In the genomic region with DNA sequence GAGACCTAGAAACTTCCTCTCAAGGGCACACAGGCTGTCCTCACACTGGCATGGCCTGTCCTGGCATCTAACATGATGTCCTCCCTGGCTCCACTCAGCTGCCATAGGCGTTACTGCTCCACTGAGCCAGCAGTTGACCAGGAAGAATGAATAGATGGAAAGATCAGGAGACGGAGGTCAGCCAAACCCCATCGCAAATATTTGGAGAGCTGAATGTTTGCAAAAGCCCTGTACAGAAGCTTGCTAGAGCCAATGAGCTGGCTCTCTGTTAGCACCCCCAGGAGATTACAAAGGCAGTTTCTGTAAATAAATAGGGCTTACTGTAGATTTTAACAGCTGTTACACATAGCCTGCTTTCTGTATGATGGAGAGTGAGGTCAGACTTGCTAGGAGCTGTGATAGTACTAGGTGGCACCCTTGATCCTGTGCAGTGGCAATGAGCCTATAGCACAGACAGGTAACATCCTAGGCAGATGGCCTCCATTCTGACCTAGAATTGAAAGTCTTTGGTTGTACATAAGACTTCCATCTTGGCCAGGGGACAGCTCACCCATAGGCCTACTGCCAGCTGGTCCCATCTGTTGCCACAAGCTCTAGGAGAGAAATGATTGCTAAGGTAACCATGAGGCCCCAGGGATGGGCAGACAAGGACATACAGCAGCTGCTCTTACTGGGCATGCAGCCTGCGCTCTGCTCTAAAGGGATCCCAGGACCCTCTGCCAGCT, we compare ENCODE assay signal across 7 mouse cellular contexts. TPM values are rescaled to one million over a fixed set of nuclear protein-coding genes. Genes with fewer than 3 reads are reported as not detected.
A peak's percentile ranks its signal among the peaks of the same experiment; 100 is the strongest.
DNase-seq lines count a peak whose midpoint lies in the region; ATAC-seq and TF ChIP-seq lines count a peak whose summit lies in the region.

No protein-coding gene starts in this region.

- no peak for TF ChIP-seq CTCF in lung, adult 2 months (IDR thresholded peaks at IDR 0.05; ENCODE audit: insufficient read depth, low read length)
- TF ChIP-seq CTCF in stomach, postnatal 0 days (IDR thresholded peaks at IDR 0.05; ENCODE audit: low read depth) = peak; percentile 30

- no peak overlapping the region for H3K4me3 ChIP-seq in intestine, embryonic 16.5 days (ENCODE audit: low read length)
- no peak overlapping the region for H3K4me3 ChIP-seq in lung, adult 2 months (replicated peaks; ENCODE audit: extremely low read depth, low read depth, low read length)
- H3K4me3 ChIP-seq in stomach, postnatal 0 days (ENCODE audit: low read depth, low read length) = no peak overlapping the region

- H3K36me3 ChIP-seq in intestine, embryonic 16.5 days (ENCODE audit: control insufficient read depth, insufficient read depth, low read length) = no peaks in the 10 kb centered on the region
- no peaks in the 10 kb centered on the region for H3K36me3 ChIP-seq in stomach, postnatal 0 days (ENCODE audit: control insufficient read depth, insufficient read depth, low read length)

- DNase-seq in kidney, postnatal 10 days = peak; percentile 54
- no peak for DNase-seq in kidney, adult 11 months
- DNase-seq in cerebellum, postnatal 10 days = peak; percentile 98
- peak; percentile 28 for DNase-seq in lung, adult 2 months
- DNase-seq in stomach, postnatal 0 days (ENCODE audit: low spot score) = peak; percentile 81

- H3K4me2 ChIP-seq in intestine, embryonic 16.5 days (ENCODE audit: low read depth, low read length) = no peak overlapping the region
- H3K4me2 ChIP-seq in stomach, postnatal 0 days (replicated peaks; ENCODE audit: low read depth) = no peak overlapping the region

- ATAC-seq in intestine, embryonic 16.5 days = peak; percentile 86
- peak; percentile 93 for ATAC-seq in stomach, postnatal 0 days (ENCODE audit: low FRiP score, low TSS enrichment)
- ATAC-seq in granulocyte monocyte progenitor cell, adult 5-6 weeks (replicated peaks; ENCODE audit: poor library complexity, severe bottlenecking) = no peak

- H3K9me3 ChIP-seq in intestine, embryonic 16.5 days (ENCODE audit: control insufficient read depth, low read length) = peaks cover 3% of the 10 kb centered on the region; the same call in 1 of the 2 replicates
- H3K9me3 ChIP-seq in stomach, postnatal 0 days (ENCODE audit: control insufficient read depth, low read length) = no peaks in the 10 kb centered on the region

- TF ChIP-seq POLR2A in lung, adult 2 months (IDR thresholded peaks at IDR 0.05; ENCODE audit: borderline replicate concordance, extremely low read depth, low read depth, low read length) = no peak

- H3K27me3 ChIP-seq in intestine, embryonic 16.5 days (replicated peaks; ENCODE audit: control insufficient read depth, insufficient read depth, low read length) = no peaks in the 10 kb centered on the region
- H3K27me3 ChIP-seq in stomach, postnatal 0 days (ENCODE audit: control insufficient read depth, insufficient read depth, low read length) = no peaks in the 10 kb centered on the region

- peak overlapping the region; percentile 60 for H3K27ac ChIP-seq in intestine, embryonic 16.5 days (ENCODE audit: low read length)
- H3K27ac ChIP-seq in stomach, postnatal 0 days (replicated peaks) = peak overlapping the region; percentile 56

- peaks cover 3% of the 10 kb centered on the region; the same call in 1 of the 2 replicates for H3K4me1 ChIP-seq in intestine, embryonic 16.5 days (ENCODE audit: control insufficient read depth, insufficient read depth, low read length)
- H3K4me1 ChIP-seq in lung, adult 2 months (ENCODE audit: control insufficient read depth, insufficient read depth, low read length) = peaks cover 10% of the 10 kb centered on the region
- no peaks in the 10 kb centered on the region; the same call in 1 of the 2 replicates for H3K4me1 ChIP-seq in stomach, postnatal 0 days (replicated peaks; ENCODE audit: control insufficient read depth, insufficient read depth)

- no peak for TF ChIP-seq EP300 in stomach, postnatal 0 days (optimal IDR thresholded peaks at IDR 0.05)

- WGBS in intestine, embryonic 16.5 days = 44% methylated on average over 4 of the region's 4 CpGs
- 55% methylated on average over 4 of the region's 4 CpGs for WGBS in lung, adult 2 months
- 30% methylated on average over 4 of the region's 4 CpGs for WGBS in stomach, postnatal 0 days

- no peak overlapping the region for H3K9ac ChIP-seq in intestine, embryonic 16.5 days (ENCODE audit: low read depth, low read length)
- H3K9ac ChIP-seq in stomach, postnatal 0 days (ENCODE audit: low read length) = no peak overlapping the region

RNA-seq across cellular contexts. Expression of gene Prom1, which starts 49.7 kb away (rescaled TPM):
- polyA plus RNA-seq in intestine, embryonic 16.5 days (2015; fragmentation: Nextera tagmentation; extraction: Ambion mirVana) = 37.6 and 39.9 TPM in 2 replicates
- 4.6 and 7.4 TPM in 2 replicates for polyA plus RNA-seq in lung, adult 2 months (2012; rRNA removed)
- 52.3 and 52.7 TPM in 2 replicates for polyA plus RNA-seq in stomach, postnatal 0 days (2015; fragmentation: Nextera tagmentation; extraction: Ambion mirVana)
- total RNA-seq in granulocyte monocyte progenitor cell, adult 5-6 weeks (2014; fragmentation: Nextera tagmentation) = 12.7 and 17.1 TPM in 2 replicates
- 40.5 and 45.8 TPM in 2 replicates for total RNA-seq in granulocyte monocyte progenitor cell, adult 5-6 weeks (2017)
